Mouse (Mus musculus) embryonic facial prominence, embryonic 12.5 days (tissue): Measurements from ENCODE around the gene Coq8b. TPM values are rescaled to one million over a fixed set of nuclear protein-coding genes. Genes with fewer than 3 reads are reported as not detected.

Source experiments
- ATAC-seq: fragments of 200-750 bp; cut with Nextera tagmentation; 2 replicates; pipeline ENCODE4 v1.8.0; 2017; ENCODE audit not compliant: insufficient number of reproducible peaks, insufficient read depth, low FRiP score, low TSS enrichment
- H3K27ac ChIP-seq: fragments of 300-500 bp; sonication (generic); 2 replicates; pipeline ENCODE4 v1.5.1; 2016; ENCODE audit warnings: mild to moderate bottlenecking
- H3K27me3 ChIP-seq: fragments of 300-500 bp; sonication (generic); 2 replicates; pipeline ENCODE4 v1.6.1; 2016; ENCODE audit warnings: mild to moderate bottlenecking, moderate library complexity
- H3K36me3 ChIP-seq: fragments of 300-500 bp; sonication (generic); 2 replicates; pipeline ENCODE4 v1.6.1; 2016; ENCODE audit warnings: mild to moderate bottlenecking
- H3K4me1 ChIP-seq: fragments of 300-500 bp; sonication (generic); 2 replicates; pipeline ENCODE4 v1.6.1; 2016
- H3K4me2 ChIP-seq: fragments of 300-500 bp; sonication (generic); replicated peaks from 2 replicates; pipeline ENCODE4 v1.6.1; 2016; ENCODE audit warnings: mild to moderate bottlenecking, moderate library complexity
- H3K4me3 ChIP-seq: fragments of 300-500 bp; sonication (generic); 2 replicates; pipeline ENCODE4 v1.5.1; 2016; ENCODE audit warnings: mild to moderate bottlenecking
- H3K9ac ChIP-seq: fragments of 300-500 bp; sonication (generic); 2 replicates; pipeline ENCODE4 v1.6.1; 2016; ENCODE audit warnings: mild to moderate bottlenecking, moderate library complexity
- H3K9me3 ChIP-seq: fragments of 300-500 bp; sonication (generic); 2 replicates; pipeline ENCODE4 v1.6.1; 2016; ENCODE audit warnings: mild to moderate bottlenecking, moderate library complexity
- WGBS: fragments of 180-500 bp; shearing (Covaris S2); methylation state at CpG from one replicate; pipeline ENCODE4 v1.1.7; 2016; 5-methylcytosine and 5-hydroxymethylcytosine counted together
- microRNA counts: library from miRNA; unstranded; fragments of <30 nt; microRNA quantifications from one replicate; lab custom pipeline; 2017
- microRNA-seq: library from miRNA; unstranded; fragments of <30 nt; microRNA quantifications from one replicate; pipeline ENCODE4, GENCODE M21; 2017
- polyA plus RNA-seq: library from polyadenylated mRNA; unstranded; fragments of >200 nt; fragmentation: Nextera tagmentation; extraction: Ambion mirVana; gene quantifications from 2 replicates; pipeline ENCODE4 v1.2.1, GENCODE M21; 2016

Gene Coq8b
- polyA plus RNA-seq, 1 experiment from 2014 or later = 19.6 TPM

DNA sequence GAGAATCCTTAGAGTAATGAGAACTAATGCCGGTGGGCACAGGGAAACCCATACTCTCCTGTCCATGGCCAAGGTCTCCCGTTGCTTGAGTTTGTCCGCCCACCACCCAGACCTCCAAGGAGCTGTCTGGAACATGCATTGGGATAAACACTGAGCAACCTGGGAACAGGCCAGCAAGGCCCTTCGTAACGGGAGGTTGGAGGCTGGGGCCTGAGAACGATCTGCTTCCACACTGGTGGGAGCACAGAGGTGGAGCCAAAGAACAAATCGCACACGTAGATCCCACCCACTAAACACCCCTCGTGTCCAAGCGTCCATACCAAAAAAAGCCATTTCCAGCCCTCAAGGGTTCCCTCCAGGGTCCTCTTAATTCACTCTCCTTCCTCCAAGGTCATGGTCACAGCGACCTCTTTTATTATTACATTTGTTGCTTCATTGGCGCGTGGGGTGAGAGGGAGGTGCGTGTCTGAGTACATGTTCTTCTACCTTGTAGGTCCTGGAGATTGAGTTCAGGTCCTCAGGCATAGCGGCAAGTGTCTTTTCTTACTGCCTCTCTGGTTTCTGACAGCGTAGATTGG, 65.3 kb downstream of the Coq8b start:
- peaks cover 6% of the 10 kb centered on the region; the same call in 1 of the 2 replicates for H3K9me3 ChIP-seq
- no peak for ATAC-seq

DNA sequence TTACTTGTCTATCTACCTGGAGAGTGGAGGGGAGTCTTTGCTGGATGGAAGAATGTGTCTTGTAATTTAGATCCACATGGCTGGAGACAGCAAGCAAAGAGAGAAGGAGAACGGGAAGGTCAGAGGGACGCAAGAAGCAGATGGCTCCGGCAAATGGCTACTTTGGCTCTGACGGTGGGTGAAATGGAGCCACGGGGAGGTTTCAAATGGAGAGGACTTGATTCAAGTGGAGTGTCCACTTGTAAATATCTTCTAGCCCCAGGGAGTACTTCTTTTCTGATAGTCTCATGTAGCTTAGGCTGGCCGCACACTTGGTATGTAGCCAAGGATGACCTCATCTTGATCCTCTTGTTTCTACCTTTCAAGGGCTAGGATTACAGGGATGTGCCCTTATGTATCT, 66.0 kb downstream of the Coq8b start:
- Histone ChIP-seq H3K27ac (no peak overlapping the region), H3K27me3 (peaks cover 2% of the 10 kb centered on the region; the same call in 1 of the 2 replicates), H3K4me3 (no peak overlapping the region), H3K36me3 (no peaks in the 10 kb centered on the region), H3K9ac (no peak overlapping the region), H3K9me3 (peaks cover 1% of the 10 kb centered on the region; the same call in 1 of the 2 replicates), H3K4me1 (0 out of 2 replicates have a peak, but pooled peaks cover 5% of the 10 kb centered on the region), H3K4me2 (no peak overlapping the region)
- WGBS = 86% methylated on average over 6 of the region's 6 CpGs
- ATAC-seq = no peak

More for the DNA sequence above, 65.3 kb downstream of the Coq8b start:
- no peak overlapping the region for H3K4me2 ChIP-seq
- H3K9ac ChIP-seq = no peak overlapping the region
- no peaks in the 10 kb centered on the region for H3K27me3 ChIP-seq
- no peak overlapping the region for H3K27ac ChIP-seq
- 0 out of 2 replicates have a peak, but pooled peaks cover 5% of the 10 kb centered on the region for H3K4me1 ChIP-seq
- no peaks in the 10 kb centered on the region for H3K36me3 ChIP-seq
- no peak overlapping the region for H3K4me3 ChIP-seq
- WGBS = 77% methylated on average over 16 of the region's 16 CpGs

DNA sequence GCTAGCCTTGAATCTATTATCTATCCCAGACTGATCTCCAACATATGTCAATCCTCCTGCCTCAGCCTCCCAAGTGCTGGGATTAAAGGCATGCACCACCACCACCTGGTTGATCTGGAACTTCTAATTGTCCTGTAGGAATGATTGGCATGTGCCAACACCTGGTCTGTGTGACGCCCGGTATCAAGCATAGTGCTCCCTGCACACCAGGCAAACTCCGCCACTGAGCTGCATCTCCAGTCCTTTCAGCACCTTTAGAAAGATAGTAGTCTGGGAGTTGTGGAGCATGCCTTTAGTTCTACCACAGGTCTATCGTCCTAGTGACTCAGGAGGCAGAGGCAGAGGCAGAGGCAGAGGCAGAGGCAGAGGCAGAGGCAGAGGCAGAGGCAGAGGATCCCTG, 67.5 kb downstream of the Coq8b start:
- H3K9me3 ChIP-seq = no peaks in the 10 kb centered on the region
- H3K9ac ChIP-seq = no peak overlapping the region
- H3K36me3 ChIP-seq = no peaks in the 10 kb centered on the region
- H3K4me1 ChIP-seq = 0 out of 2 replicates have a peak, but pooled peaks cover 5% of the 10 kb centered on the region
- no peak overlapping the region for H3K4me2 ChIP-seq
- no peak overlapping the region for H3K4me3 ChIP-seq
- H3K27ac ChIP-seq = no peak overlapping the region
- peaks cover 3% of the 10 kb centered on the region; the same call in 1 of the 2 replicates for H3K27me3 ChIP-seq
- ATAC-seq = no peak
- 85% methylated on average over 4 of the region's 4 CpGs for WGBS

DNA sequence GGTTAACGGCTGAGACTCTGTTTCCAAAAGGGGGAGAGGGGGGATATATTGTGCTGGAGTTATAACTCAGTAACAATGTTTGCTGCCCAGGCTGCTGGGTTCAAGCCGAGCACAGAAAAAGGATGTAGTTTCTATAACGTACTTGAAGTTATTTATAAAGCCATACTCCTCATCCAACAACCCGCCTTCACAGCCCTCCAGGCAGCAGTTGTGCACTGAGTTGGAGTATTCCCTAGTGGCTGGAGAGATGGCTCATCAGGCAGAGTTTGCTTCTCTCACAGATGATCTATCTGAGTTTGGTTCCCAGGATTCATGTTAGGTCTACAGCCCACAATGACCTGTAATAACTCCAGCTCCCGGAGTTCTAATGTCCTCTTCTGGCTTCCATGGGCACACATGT, 68.0 kb downstream of the Coq8b start:
- no peaks in the 10 kb centered on the region for H3K9me3 ChIP-seq
- no peak overlapping the region for H3K9ac ChIP-seq
- H3K4me2 ChIP-seq = no peak overlapping the region
- peaks cover 3% of the 10 kb centered on the region; the same call in 1 of the 2 replicates for H3K27me3 ChIP-seq
- H3K4me1 ChIP-seq = 0 out of 2 replicates have a peak, but pooled peaks cover 5% of the 10 kb centered on the region
- H3K27ac ChIP-seq = no peak overlapping the region
- WGBS = 87% methylated on average over 5 of the region's 5 CpGs
- no peak for ATAC-seq
- H3K36me3 ChIP-seq = no peaks in the 10 kb centered on the region
- no peak overlapping the region for H3K4me3 ChIP-seq

DNA sequence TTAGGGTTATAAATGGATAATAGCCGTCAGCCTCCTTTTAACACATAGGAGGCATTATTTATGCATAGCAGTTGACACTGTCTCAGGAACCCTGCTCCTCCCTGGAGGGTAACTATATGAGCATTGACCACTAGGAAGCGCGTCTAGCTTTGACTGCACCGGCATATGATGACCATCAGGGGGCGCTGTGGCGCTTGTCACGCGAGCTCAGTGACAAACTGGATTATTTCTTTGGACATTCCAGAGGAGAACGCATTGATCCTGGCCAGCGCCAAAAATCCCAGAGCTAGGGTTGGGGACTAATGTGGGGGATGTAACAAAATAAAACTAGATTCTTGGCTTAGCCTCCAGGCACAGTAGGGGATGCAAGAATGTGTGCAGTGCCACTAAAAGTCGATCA, 69.3 kb downstream of the Coq8b start:
- H3K4me1 ChIP-seq = 0 out of 2 replicates have a peak, but pooled peaks cover 5% of the 10 kb centered on the region
- no peaks in the 10 kb centered on the region for H3K9me3 ChIP-seq
- peaks cover 5% of the 10 kb centered on the region; the same call in 1 of the 2 replicates for H3K27me3 ChIP-seq
- no peak overlapping the region for H3K4me2 ChIP-seq
- H3K9ac ChIP-seq = no peak overlapping the region
- WGBS = 10% methylated on average over 11 of the region's 11 CpGs
- no peaks in the 10 kb centered on the region for H3K36me3 ChIP-seq
- H3K27ac ChIP-seq = no peak overlapping the region
- no peak for ATAC-seq
- no peak overlapping the region for H3K4me3 ChIP-seq

DNA sequence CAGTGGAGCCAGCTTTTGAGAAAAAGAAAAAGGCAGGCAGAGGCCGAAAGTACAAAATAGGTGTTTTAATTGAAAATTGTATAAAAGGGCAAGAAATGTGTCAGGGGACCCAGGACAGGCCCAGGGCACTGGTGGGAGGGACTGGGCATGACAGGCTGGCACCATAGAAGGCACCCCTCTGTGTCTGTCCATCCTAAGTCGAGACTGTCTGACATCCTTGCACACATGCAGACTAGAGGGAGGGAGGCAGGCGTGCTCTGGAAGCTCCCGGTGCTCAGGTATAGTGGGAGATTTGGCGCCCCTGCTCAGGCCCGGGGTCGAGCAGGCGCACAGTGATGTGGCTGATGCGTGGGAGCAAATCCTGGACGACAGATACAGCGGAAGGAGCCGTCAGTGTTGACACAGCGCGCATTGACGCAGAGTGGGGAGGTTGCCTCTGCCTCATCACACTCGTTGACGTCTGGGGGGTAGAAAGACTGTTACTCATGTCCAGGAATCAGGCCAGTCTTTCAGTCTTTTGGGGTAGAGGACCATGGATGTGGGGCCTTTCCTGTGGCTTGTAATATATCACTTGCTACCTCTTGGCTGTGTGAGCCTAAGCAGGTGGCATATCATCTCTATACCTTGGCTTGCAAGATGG, 72.4 kb downstream of the Coq8b start:
- Histone ChIP-seq H3K9ac (no peak overlapping the region), H3K27ac (no peak overlapping the region), H3K4me1 (peaks cover 3% of the 10 kb centered on the region; the same call in 1 of the 2 replicates), H3K4me2 (no peak overlapping the region), H3K9me3 (no peaks in the 10 kb centered on the region), H3K36me3 (no peaks in the 10 kb centered on the region), H3K27me3 (peaks cover 15% of the 10 kb centered on the region), H3K4me3 (no peak overlapping the region)
- WGBS = 83% methylated on average over 17 of the region's 17 CpGs
- ATAC-seq = no peak

DNA sequence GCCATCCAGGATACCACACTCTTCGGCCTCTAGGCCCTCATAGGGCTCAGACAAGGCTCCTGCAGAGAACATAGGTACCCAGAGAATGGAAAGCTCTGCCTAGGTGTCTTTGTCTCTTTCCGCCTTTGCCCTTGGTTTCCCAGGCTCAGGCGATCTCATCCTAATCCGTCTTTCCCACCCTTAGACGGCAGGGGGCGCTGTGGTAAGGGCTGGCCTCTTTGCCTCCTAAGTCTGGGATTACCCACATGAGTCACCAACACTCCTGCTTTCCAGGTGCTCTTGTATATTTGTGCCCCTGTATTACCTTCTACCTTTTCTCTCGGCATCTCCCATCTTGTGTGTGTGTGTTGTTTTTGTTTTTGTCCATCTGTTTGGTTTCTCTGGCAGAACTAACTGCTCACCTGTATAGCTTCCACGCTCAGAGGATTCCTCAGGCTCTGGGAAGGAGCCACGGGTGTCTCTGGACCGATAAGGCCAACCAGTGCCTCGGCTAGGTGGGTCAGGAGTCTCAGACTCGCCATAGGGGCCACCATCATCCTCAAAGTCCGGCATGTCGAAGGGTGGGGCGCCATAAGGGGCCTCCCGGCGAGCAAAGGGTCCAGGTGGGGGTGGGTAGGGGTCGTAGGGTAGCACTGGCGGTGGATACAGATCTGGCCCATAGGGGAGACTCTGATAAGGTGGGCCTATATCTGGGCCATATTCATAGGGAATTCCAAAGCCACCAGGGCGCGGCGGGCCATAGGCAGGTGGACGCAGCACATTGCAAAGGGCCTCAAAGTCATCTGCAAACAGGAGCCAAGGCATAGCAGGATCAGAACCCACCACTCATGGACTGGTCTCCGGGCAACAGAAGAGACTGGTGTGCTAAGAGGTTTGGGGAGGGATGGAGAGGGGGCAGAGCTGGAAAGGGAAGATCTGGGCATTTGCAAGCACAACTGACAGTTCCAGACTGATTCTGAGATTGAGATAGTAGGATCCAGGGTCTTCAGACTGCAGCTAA, 73.6 kb downstream of the Coq8b start:
- H3K4me2 ChIP-seq = no peak overlapping the region
- 78% methylated on average over 24 of the region's 24 CpGs for WGBS
- no peak overlapping the region for H3K4me3 ChIP-seq
- H3K27ac ChIP-seq = no peak overlapping the region
- ATAC-seq = 0 out of 2 replicates have a peak, but pooled peaks have one; percentile 2
- H3K9me3 ChIP-seq = no peaks in the 10 kb centered on the region
- no peak overlapping the region for H3K9ac ChIP-seq
- peaks cover 3% of the 10 kb centered on the region; the same call in 1 of the 2 replicates for H3K4me1 ChIP-seq
- peaks cover 27% of the 10 kb centered on the region for H3K27me3 ChIP-seq
- no peaks in the 10 kb centered on the region for H3K36me3 ChIP-seq

DNA sequence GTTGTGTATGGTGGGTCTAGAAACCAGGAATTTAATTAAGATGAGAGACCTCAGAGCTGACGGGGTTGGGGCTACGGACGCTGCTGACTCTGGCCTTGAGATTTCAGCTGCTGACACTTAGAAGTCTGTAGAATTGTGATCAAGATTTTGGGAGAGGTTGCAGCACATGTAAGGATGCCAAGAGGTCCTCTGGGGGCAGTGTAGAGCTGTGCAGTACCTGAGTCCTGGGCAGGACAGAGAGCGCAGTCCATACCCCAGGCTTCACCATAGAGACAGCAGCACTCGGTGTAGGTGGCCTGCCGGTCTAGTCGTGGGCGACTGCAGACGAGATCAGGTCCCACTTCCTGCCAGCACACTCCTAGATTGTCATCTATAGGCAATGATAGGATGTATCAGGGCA, 74.7 kb downstream of the Coq8b start:
- no peak overlapping the region for H3K4me2 ChIP-seq
- H3K27me3 ChIP-seq = peaks cover 29% of the 10 kb centered on the region
- H3K36me3 ChIP-seq = no peaks in the 10 kb centered on the region
- no peak overlapping the region for H3K27ac ChIP-seq
- no peak for ATAC-seq
- no peak overlapping the region for H3K9ac ChIP-seq
- WGBS = 61% methylated on average over 9 of the region's 9 CpGs
- no peak overlapping the region for H3K4me3 ChIP-seq
- no peaks in the 10 kb centered on the region for H3K9me3 ChIP-seq
- H3K4me1 ChIP-seq = peaks cover 3% of the 10 kb centered on the region; the same call in 1 of the 2 replicates

MicroRNAs within 50 kb of the gene (microRNA counts, 519-probe panel; counts per million panel counts)
- 460 counts per million, percentile 65 among the panel's probes with 10 or more counts for microRNA mmu-miR-1191 (lab: Ali Mortazavi, UCI)

Small RNAs within 50 kb of the gene (microRNA-seq; reads per million reads assigned to microRNA genes)
- 3.8 reads per million, percentile 17 among the genes with 10 or more reads in this experiment for gene Mir1191

Other genes starting within 250 kb of the Coq8b start
- gene Cyp2a12, start 203.9 kb upstream of the Coq8b start, polyA plus RNA-seq = not detected in 2 replicates
- gene Cyp2f2, start 113.1 kb upstream of the Coq8b start, polyA plus RNA-seq = 0.63 TPM in 1 of 2 replicates, not detected in the other
- 0.14 and 0.19 TPM in 2 replicates for gene Cyp2t4, start 79.3 kb upstream of the Coq8b start, polyA plus RNA-seq
- gene Egln2, start 66.2 kb upstream of the Coq8b start, polyA plus RNA-seq = 95.8 and 99.8 TPM in 2 replicates
- gene Rab4b, start 54.1 kb upstream of the Coq8b start, polyA plus RNA-seq = 63.9 and 71.4 TPM in 2 replicates
- 0.49 and 0.67 TPM in 2 replicates for gene Gm21983, start 51.9 kb upstream of the Coq8b start, polyA plus RNA-seq
- gene Mia, start 51.9 kb upstream of the Coq8b start, polyA plus RNA-seq = 38.8 and 50.4 TPM in 2 replicates
- 3.7 and 4.7 TPM in 2 replicates for gene BC024978, start 37.2 kb upstream of the Coq8b start, polyA plus RNA-seq
- gene Snrpa, start 36.8 kb upstream of the Coq8b start, polyA plus RNA-seq = 293 and 312 TPM in 2 replicates
- 9.2 and 11.0 TPM in 2 replicates for gene Itpkc, start 4.4 kb upstream of the Coq8b start, polyA plus RNA-seq
- 36.5 and 39.7 TPM in 2 replicates for gene Numbl, start 25.4 kb downstream of the Coq8b start, polyA plus RNA-seq
- 15.9 and 16.8 TPM in 2 replicates for gene Ltbp4, start 104.7 kb downstream of the Coq8b start, polyA plus RNA-seq
- 75.8 and 83.2 TPM in 2 replicates for gene Shkbp1, start 123.0 kb downstream of the Coq8b start, polyA plus RNA-seq
- 0.58 and 0.94 TPM in 2 replicates for gene Gm20479, start 124.4 kb downstream of the Coq8b start, polyA plus RNA-seq
- gene Sptbn4, start 214.7 kb downstream of the Coq8b start, polyA plus RNA-seq = 0.27 and 0.51 TPM in 2 replicates
- 34.5 and 36.8 TPM in 2 replicates for gene Blvrb, start 215.0 kb downstream of the Coq8b start, polyA plus RNA-seq
- 29.9 and 33.1 TPM in 2 replicates for gene Sertad3, start 240.7 kb downstream of the Coq8b start, polyA plus RNA-seq